Mouse (Mus musculus) CH12.LX (cell line): ENCODE measurements around the gene Agtrap.

Experiments
- CTCF ChIP-seq, 2 experiments: IDR thresholded peaks in 1 of 2; conservative IDR thresholded peaks in 1 of 2; 2 replicates each; pipeline ENCODE4 v1.5.1; 2011 to 2012; ENCODE audit warnings: low read depth in 2 of 2, low read length in 2 of 2, improper control_type of control experiment in 1 of 2, inconsistent platforms in 1 of 2, mild to moderate bottlenecking in 1 of 2, moderate library complexity in 1 of 2
- E2F4 ChIP-seq: IDR thresholded peaks from 2 replicates; pipeline ENCODE4 v1.6.1; 2011; ENCODE audit warnings: low read depth, low read length, improper control_type of control experiment; ENCODE audit not compliant: insufficient replicate concordance
- EP300 ChIP-seq: IDR thresholded peaks from 2 replicates; pipeline ENCODE4 v1.6.1; 2011; ENCODE audit warnings: low read length, improper control_type of control experiment
- MAX ChIP-seq: IDR thresholded peaks from 2 replicates; pipeline ENCODE4 v1.6.1; 2011; ENCODE audit warnings: low read length, improper control_type of control experiment
- POLR2A ChIP-seq: IDR thresholded peaks from 2 replicates; pipeline ENCODE4 v1.6.1; 2011; ENCODE audit warnings: low read depth, mild to moderate bottlenecking, improper control_type of control experiment, low read length
- SMC3 ChIP-seq: IDR thresholded peaks from 2 replicates; pipeline ENCODE4 v1.6.1; 2011; ENCODE audit warnings: low read depth, low read length, improper control_type of control experiment
- ZNF384 ChIP-seq: IDR thresholded peaks from 2 replicates; pipeline ENCODE4 v1.6.1; 2012; ENCODE audit warnings: low read depth, low read length, improper control_type of control experiment, inconsistent platforms

DNA sequence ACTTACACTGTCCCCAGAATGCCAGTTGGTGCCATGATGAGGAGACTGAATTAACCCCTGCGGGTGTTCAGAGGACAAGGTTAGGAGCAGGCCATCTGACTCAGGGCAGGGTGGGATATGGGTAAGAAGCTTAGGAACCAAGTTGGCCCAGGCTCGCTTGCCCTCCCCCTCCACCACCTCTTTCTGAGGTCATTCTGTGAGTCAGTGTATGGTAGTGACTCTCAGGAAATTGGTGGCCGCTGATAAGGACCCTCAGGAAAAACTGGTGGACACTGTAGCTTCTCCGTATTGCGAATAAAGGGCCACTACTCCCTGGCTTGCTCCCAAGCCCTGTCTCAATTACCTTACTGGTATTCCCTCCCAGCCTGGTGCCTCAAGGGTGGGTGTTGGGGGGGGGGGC is 21.4 kb upstream of the Agtrap start:
- no peak for TF ChIP-seq CTCF (conservative IDR thresholded peaks at IDR 0.05 in 1 of 2, IDR thresholded peaks at IDR 0.05 in 1 of 2; ENCODE audit: low read depth in 2 of 2, low read length in 2 of 2)
- no peak for TF ChIP-seq POLR2A
- no peak for TF ChIP-seq E2F4
- TF ChIP-seq ZNF384, result no peak
- TF ChIP-seq MAX, result no peak
- no peak for TF ChIP-seq EP300
- no peak for TF ChIP-seq SMC3
